Mouse (Mus musculus) retina, postnatal 7 days (tissue): ENCODE data around the gene Polr2a.

Experiments used
- DNase-seq: peaks from one replicate; pipeline ENCODE4 v3.0.0-alpha.2; 2012; ENCODE audit warnings: low read depth, low spot score

The Polr2a gene

GRCm38 (mm10) chr11:69758478-69758970, at the start of gene Polr2a:
Polr2a (minus strand) TSS chr11:69758637.
- peak; percentile 98 for DNase-seq

GRCm38 (mm10) chr11:69807641-69808040, 49.2 kb upstream of the Polr2a start:
- no peak for DNase-seq

GRCm38 (mm10) chr11:69806378-69806777, 47.9 kb upstream of the Polr2a start:
- DNase-seq: no peak

GRCm38 (mm10) chr11:69804972-69805909, 46.8 kb upstream of the Polr2a start, which contains the start of gene Tmem102:
Tmem102 (minus strand) TSS chr11:69805624.
- DNase-seq: no peak

GRCm38 (mm10) chr11:69804652-69804940, 46.2 kb upstream of the Polr2a start:
- no peak for DNase-seq

DNA sequence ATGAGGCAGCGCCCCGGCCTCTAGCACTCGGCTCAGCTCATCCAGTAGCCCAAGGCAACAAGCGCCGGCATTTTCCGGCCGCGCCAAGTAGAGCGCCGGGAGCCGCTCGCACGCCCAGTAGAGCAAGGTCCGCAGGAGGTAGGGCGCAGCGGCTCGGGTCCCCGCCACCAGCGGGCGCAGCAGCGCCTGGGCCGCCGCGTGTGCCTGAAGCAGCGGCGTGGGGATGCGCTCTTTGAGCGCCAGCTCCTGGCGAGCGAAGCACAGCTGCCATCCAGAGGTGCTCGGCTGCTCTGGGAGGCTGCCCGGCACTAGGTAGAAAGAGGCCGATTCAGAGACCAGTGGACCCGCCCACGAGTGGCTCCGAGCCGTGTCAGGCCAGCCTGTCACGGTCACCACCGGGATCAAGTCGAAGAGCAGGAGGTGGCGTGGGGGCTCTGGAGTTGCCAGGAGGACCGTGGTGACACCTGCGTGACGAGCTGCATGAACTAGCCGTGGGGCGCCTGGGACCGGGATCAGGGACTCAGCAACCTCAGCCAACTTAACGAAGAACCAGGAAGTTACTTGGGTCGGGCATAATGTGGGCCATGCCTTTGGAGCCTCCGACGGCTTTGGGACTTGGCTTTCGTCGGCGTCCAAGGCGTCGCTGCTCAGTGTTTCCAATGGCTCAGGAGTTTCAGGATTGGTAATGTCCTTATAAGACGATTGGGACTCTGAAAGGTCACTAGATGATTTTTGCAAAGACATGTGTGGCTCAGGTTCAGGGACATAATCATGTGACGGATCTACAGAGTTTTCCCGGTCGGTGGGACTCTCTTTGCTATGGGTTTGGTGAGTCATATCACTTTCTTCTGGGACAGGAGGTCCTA, 45.6 kb upstream of the Polr2a start:
- peak; percentile 63 for DNase-seq

- DNase-seq: no peak
These were observed 44.9 kb upstream of the Polr2a start for GRCm38 (mm10) chr11:69803328-69803727.

GRCm38 (mm10) chr11:69802648-69803105, 44.2 kb upstream of the Polr2a start:
- peak; percentile 64 for DNase-seq

GRCm38 (mm10) chr11:69801379-69801977, 43.0 kb upstream of the Polr2a start, which contains the start of gene Fgf11:
Fgf11 (minus strand) TSS chr11:69801857.
- no peak for DNase-seq

DNA sequence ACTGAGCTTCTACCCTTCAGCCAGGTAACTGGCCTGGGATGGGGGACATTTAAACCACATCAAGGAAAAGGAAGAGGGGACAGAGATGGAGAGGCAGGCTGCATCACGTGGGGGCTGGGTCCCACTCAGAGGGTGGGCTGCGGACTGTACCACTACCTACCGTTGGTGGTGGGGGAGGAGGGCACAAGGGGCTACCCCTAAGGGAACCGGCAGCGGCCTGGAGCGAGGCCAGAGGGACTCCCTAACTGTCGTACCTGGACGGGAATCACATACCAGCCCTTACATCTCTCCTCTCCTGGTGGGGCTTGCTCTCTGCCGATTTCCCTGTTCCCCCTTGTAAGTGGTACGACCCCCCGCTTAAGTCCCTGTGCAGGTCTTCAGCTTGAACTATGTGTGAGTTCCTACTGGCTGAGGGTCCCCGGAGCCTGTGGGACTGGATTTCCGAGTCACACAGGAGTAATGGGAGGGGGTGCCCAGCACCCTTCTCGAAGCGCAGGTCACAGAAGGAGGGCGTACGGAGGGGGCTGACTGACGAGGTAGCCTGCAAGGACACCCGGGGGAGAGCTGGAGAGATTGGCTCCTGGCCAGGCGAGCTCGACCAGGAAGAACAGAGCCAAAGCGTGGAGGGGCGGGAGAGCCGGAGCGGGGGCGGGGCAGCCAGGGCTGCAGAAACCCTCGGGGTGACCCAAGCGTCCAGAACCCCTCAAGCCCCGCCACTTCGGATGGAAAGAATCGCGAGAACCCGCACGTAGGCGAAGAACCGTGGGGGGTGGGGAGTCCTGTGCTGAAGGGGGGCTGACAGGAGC, 42.2 kb upstream of the Polr2a start:
- peak; percentile 73 for DNase-seq

- DNase-seq: no peak
These were observed 41.6 kb upstream of the Polr2a start for GRCm38 (mm10) chr11:69800138-69800391.

DNA sequence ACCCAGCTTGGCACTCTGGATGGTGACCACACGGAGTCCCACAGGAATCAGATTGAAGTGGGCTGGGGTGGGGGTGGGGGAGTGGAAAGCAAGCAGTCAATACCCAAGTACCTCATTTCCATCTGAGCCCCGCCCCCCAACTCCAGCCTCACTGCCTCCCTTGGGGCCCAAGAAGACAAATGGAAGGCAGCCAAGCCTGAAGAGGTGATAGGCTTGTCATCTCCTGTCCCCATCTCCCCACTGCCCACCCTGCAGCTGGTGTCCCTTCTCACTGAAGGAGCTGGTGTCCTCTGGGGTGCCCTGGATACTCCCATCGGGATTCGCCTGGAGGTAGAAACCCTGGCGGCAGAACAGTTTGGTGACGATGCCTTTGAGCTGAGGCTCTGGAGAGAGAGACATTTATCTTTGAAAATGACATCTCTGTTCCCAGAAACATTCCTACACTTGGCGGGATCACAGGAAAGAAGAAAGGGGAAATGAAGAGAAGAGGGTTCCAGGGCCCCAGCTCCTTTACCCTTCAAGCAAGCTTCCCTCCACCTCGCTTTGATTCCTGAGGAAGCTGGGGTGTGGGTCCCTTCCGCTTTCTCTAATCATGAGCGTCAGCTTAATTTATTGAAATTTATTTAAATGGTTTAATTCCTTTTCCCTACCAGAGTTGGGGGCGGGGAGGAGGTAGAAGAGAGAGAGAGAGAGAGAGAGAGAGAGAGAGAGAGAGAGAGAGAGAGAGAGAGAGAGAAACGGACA, 41.1 kb upstream of the Polr2a start:
- no peak for DNase-seq

DNA sequence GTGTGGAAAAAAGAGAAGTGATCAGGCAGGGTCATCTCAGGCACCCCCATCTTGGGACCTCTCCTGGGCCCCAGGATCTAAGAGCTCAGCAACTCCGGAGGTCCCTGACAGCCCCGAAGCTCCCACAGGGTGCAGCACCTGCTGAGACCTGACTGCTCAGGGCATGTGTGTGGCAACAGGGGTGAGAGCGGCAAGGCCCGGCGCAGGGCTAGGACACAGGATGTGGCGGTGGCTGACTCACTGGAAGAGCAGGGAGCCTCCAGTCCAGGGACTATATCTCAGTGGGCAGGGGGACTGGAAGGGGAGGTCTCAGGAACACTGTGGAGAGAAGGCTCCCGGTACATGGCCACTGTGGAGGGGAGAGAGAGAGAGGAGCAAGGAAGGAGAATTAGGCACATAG, 39.5 kb upstream of the Polr2a start:
- DNase-seq: no peak

DNA sequence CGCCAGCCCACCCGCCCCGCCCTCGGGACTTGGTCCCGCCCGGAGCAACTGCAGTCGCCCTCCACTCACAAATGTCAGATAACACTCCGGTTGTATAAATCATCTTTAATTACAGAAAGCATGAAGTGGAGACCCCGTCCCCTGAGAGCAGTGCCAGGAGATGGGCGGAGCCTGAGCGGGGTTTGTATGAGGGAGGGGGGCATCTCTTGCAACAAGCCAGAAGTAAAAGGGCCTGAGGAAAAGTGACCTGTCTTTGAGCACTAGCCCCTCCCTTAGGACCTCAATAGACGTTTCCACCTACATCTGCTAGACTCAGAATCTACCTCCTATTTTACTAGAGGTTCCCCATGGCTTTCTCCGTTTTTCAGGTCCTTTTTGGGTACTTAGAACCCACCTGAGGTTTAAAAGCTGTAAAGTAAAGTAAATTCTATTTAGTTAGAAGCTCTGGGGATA, 37.6 kb upstream of the Polr2a start:
- no peak for DNase-seq

- DNase-seq: peak; percentile 86
These were observed 36.9 kb upstream of the Polr2a start, which contains the start of gene Chrnb1 for GRCm38 (mm10) chr11:69795168-69795982. Chrnb1 (minus strand) TSS chr11:69795943.

DNA sequence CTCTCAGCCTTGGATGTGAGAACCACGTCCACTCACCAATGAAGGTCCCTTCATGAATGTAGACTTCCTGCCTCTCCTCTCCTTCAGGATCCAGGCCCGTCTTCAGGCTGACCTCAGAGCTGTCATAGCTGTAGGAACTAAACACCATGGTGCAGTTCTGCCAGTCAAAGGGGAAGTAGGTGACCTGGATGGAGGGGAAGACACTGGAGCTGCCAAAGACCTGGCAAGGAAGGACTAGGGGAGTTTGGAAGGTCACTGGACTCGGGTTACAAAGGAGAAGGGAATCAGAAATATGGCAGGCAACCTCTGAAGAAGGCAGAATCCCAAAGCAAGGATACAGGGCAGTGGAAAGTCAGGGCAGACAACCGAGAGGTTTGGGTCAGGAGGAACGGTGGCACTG, 35.0 kb upstream of the Polr2a start:
- no peak for DNase-seq

DNA sequence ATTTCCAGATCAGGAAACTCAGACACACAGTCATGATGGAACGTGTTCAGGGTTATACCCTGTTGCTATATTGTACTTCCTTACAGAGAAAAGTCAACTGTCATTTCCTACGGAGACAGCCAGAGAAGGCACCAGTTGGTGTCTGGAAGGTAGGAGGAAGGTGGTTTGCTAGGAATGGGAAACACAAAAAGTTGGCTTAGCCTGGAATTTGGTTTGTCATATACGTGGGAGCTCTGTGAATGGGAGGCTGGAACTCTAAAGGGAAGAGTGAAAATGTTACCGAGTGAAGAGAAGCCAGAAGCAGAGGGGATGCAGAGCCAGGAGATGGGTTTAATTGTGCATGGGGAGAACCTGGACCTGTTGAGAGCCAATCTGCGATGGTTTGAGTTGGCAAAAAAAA, 33.0 kb upstream of the Polr2a start:
- no peak for DNase-seq

GRCm38 (mm10) chr11:69789431-69789830, 31.0 kb upstream of the Polr2a start:
- no peak for DNase-seq

GRCm38 (mm10) chr11:69787306-69787705, 28.9 kb upstream of the Polr2a start:
- DNase-seq: no peak
